Mouse (Mus musculus) brain, embryonic 14.5 days (tissue): ENCODE data around the gene Ak1.

ENCODE experiments used
- CTCF ChIP-seq: fragments of 200-500 bp; IDR thresholded peaks from 2 replicates; pipeline ENCODE4 v1.5.1; 2012; ENCODE audit warnings: inconsistent platforms, mild to moderate bottlenecking, moderate library complexity, borderline replicate concordance; ENCODE audit not compliant: insufficient read depth, insufficient read length; ENCODE audit errors: extremely low read depth
- POLR2A ChIP-seq: fragments of 200-500 bp; IDR thresholded peaks from 2 replicates; pipeline ENCODE4 v1.6.1; 2012; ENCODE audit warnings: mild to moderate bottlenecking, inconsistent platforms, borderline replicate concordance; ENCODE audit not compliant: poor library complexity, insufficient read depth, insufficient read length, severe bottlenecking; ENCODE audit errors: extremely low read depth

DNA sequence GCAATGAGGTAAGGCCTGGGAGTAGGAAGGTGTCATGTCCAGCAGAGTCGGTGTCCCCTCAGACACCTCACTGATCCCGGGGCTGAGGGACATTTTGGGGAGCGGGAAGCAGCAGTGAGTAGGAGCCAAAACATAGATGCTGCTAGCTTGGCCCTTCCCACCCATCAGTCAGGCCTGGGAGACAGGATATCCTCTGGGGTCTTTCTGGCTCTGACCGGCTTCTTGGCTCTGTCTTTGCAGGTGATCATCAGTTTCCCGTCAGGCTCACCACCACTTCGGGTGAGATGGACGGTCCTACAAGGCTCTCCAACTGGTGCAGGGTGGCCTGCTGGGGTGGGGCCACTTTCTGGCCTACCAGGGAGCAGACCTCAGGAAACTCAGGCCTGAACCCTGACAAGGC lies 56.1 kb downstream of the Ak1 start:
- TF ChIP-seq POLR2A, result no peak
- no peak for TF ChIP-seq CTCF
